Mouse (Mus musculus) fibroblast of lung, adult 2 months (primary cell): ENCODE measurements around the gene Gm20388.
"Not testable (repeated sequence)": the region's sequence is repeated elsewhere in the genome, so short reads cannot be mapped to it uniquely, and the experiment has no call there.

Source experiments
- DNase-seq: peaks from one replicate; pipeline ENCODE4 v3.0.0-alpha.2; 2011; ENCODE audit warnings: low read depth

The Gm20388 gene

GRCm38 (mm10) chr8:124140211-124140790, 4229.7 kb downstream of the Gm20388 start:
- no peak for DNase-seq

GRCm38 (mm10) chr8:124140868-124141431, 4230.3 kb downstream of the Gm20388 start:
- no peak for DNase-seq

GRCm38 (mm10) chr8:124141681-124142391, 4231.2 kb downstream of the Gm20388 start:
- no peak for DNase-seq

- DNase-seq, result no peak
Measured at GRCm38 (mm10) chr8:124143003-124143402, 4232.4 kb downstream of the Gm20388 start.

GRCm38 (mm10) chr8:124143871-124144618, 4233.4 kb downstream of the Gm20388 start:
- DNase-seq, result no peak

GRCm38 (mm10) chr8:124144619-124144980, 4234.0 kb downstream of the Gm20388 start:
- no peak for DNase-seq

GRCm38 (mm10) chr8:124146286-124146685, 4235.6 kb downstream of the Gm20388 start:
- no peak for DNase-seq

GRCm38 (mm10) chr8:124150009-124150408, 4239.4 kb downstream of the Gm20388 start:
- DNase-seq, result no peak

- DNase-seq, result no peak
Measured at GRCm38 (mm10) chr8:124150536-124150935, 4239.9 kb downstream of the Gm20388 start.

GRCm38 (mm10) chr8:124151881-124152280, 4241.2 kb downstream of the Gm20388 start:
- DNase-seq, result no peak

- no peak for DNase-seq
Measured at GRCm38 (mm10) chr8:124152771-124153170, 4242.1 kb downstream of the Gm20388 start.

GRCm38 (mm10) chr8:124156324-124156723, 4245.7 kb downstream of the Gm20388 start:
- no peak for DNase-seq

GRCm38 (mm10) chr8:124161683-124162082, 4251.0 kb downstream of the Gm20388 start:
- DNase-seq, result no peak

GRCm38 (mm10) chr8:124163258-124163657, 4252.6 kb downstream of the Gm20388 start:
- DNase-seq, result no peak

GRCm38 (mm10) chr8:124169749-124170148, 4259.1 kb downstream of the Gm20388 start:
- no peak for DNase-seq

GRCm38 (mm10) chr8:124170671-124171070, 4260.0 kb downstream of the Gm20388 start:
- DNase-seq, result no peak

- DNase-seq, result no peak
Measured at GRCm38 (mm10) chr8:124171557-124172528, 4261.2 kb downstream of the Gm20388 start.

GRCm38 (mm10) chr8:124173688-124174087, 4263.0 kb downstream of the Gm20388 start:
- DNase-seq, result no peak

GRCm38 (mm10) chr8:124176133-124176532, 4265.5 kb downstream of the Gm20388 start:
- no peak for DNase-seq

- DNase-seq, result not testable (repeated sequence)
Measured at GRCm38 (mm10) chr8:124177092-124177491, 4266.5 kb downstream of the Gm20388 start.

GRCm38 (mm10) chr8:124180681-124181445, 4270.2 kb downstream of the Gm20388 start:
- DNase-seq, result no peak
